Mouse (Mus musculus): ENCODE data around the gene Spg20. TPM values are rescaled to one million over a fixed set of nuclear protein-coding genes. Genes with fewer than 3 reads are reported as not detected.

The Spg20 gene
- total and polyA plus RNA-seq, 3 experiments, result 18.5 to 23.3 TPM; not detected in 1

- Histone ChIP-seq H3K36me3 (ENCODE audit: control insufficient read depth in 1 of 2, insufficient read depth in 2 of 2, low read length in 2 of 2) (no peaks in the 10 kb centered on the region), H3K9ac (ENCODE audit: control insufficient read depth, low read depth, low read length, poor library complexity, severe bottlenecking) (no peak overlapping the region)
Observed at GRCm38 (mm10) chr3:55148091-55148490, 36.2 kb downstream of the Spg20 start.

GRCm38 (mm10) chr3:55151656-55152433 lies 39.9 kb downstream of the Spg20 start:
- TF ChIP-seq ZC3H11A (IDR thresholded peaks at IDR 0.05; ENCODE audit: low read depth, low read length) (0 out of 2 replicates have a peak, but pooled peaks have one; percentile 19), SMC3 (IDR thresholded peaks at IDR 0.05; ENCODE audit: low read depth, low read length) (peak; percentile 69), MXI1 (IDR thresholded peaks at IDR 0.05; ENCODE audit: low read depth, low read length) (no peak), RAD21 (IDR thresholded peaks at IDR 0.05; ENCODE audit: low read depth, low read length) (peak; percentile 60), CTCF (IDR thresholded peaks at IDR 0.05 in 2 of 3, conservative IDR thresholded peaks at IDR 0.05 in 1 of 3; ENCODE audit: control insufficient read depth in 1 of 3, insufficient read depth in 1 of 3, low read depth in 2 of 3, low read length in 3 of 3, poor library complexity in 1 of 3, severe bottlenecking in 1 of 3) (peak; percentile 65 to 77 (median 66))
- H3K27me3 ChIP-seq (ENCODE audit: control insufficient read depth in 1 of 2, insufficient read depth in 2 of 2, low read length in 2 of 2), result no peaks in the 10 kb centered on the region
- DNase-seq (ENCODE audit: low read depth, low spot score), result peak; percentile 62
- no peaks in the 10 kb centered on the region for H3K36me3 ChIP-seq (ENCODE audit: control insufficient read depth in 1 of 2, insufficient read depth in 2 of 2, low read length in 2 of 2)
- H3K79me2 ChIP-seq (ENCODE audit: control insufficient read depth, insufficient read depth, low read length, poor library complexity), result no peaks in the 10 kb centered on the region
- H3K4me1 ChIP-seq (ENCODE audit: control insufficient read depth in 1 of 2, insufficient read depth in 2 of 2, low read length in 2 of 2), result no peaks in the 10 kb centered on the region
- H3K9ac ChIP-seq (ENCODE audit: control insufficient read depth, low read depth, low read length, poor library complexity, severe bottlenecking), result no peak overlapping the region
- H3K27ac ChIP-seq (ENCODE audit: control insufficient read depth, low read depth, low read length), result no peak overlapping the region
- H3K9me3 ChIP-seq (replicated peaks; ENCODE audit: insufficient read depth, low read length), result no peaks in the 10 kb centered on the region
- no peak overlapping the region for H3K4me3 ChIP-seq (ENCODE audit: control insufficient read depth in 1 of 2, insufficient read depth in 1 of 2, low read depth in 2 of 2, low read length in 2 of 2)

More at GRCm38 (mm10) chr3:55148091-55148490, 36.2 kb downstream of the Spg20 start:
- H3K27me3 ChIP-seq (ENCODE audit: control insufficient read depth in 1 of 2, insufficient read depth in 2 of 2, low read length in 2 of 2), result no peaks in the 10 kb centered on the region
- no peaks in the 10 kb centered on the region for H3K9me3 ChIP-seq (replicated peaks; ENCODE audit: insufficient read depth, low read length)
- H3K79me2 ChIP-seq (ENCODE audit: control insufficient read depth, insufficient read depth, low read length, poor library complexity), result no peaks in the 10 kb centered on the region
- TF ChIP-seq GABPA (IDR thresholded peaks at IDR 0.05; ENCODE audit: low read depth, low read length) (no peak), TBP (IDR thresholded peaks at IDR 0.05; ENCODE audit: low read depth, low read length) (no peak), ELF1 (IDR thresholded peaks at IDR 0.05; ENCODE audit: low read depth, low read length) (no peak), MYC (IDR thresholded peaks at IDR 0.05; ENCODE audit: low read depth, low read length) (no peak), TCF12 (IDR thresholded peaks at IDR 0.05; ENCODE audit: low read depth, low read length) (no peak), SIN3A (IDR thresholded peaks at IDR 0.05; ENCODE audit: low read length) (no peak), ZNF384 (IDR thresholded peaks at IDR 0.05; ENCODE audit: low read depth, low read length) (no peak), USF2 (IDR thresholded peaks at IDR 0.05; ENCODE audit: borderline replicate concordance in 1 of 2, insufficient read depth in 1 of 2, low read depth in 1 of 2, low read length in 2 of 2) (no peak)
- H3K4me1 ChIP-seq (ENCODE audit: control insufficient read depth in 1 of 2, insufficient read depth in 2 of 2, low read length in 2 of 2), result no peaks in the 10 kb centered on the region
- H3K4me3 ChIP-seq (ENCODE audit: control insufficient read depth in 1 of 2, insufficient read depth in 1 of 2, low read depth in 2 of 2, low read length in 2 of 2), result no peak overlapping the region
- no peak overlapping the region for H3K27ac ChIP-seq (ENCODE audit: control insufficient read depth, low read depth, low read length)
- DNase-seq (ENCODE audit: low read depth, low spot score), result no peak
